Mouse (Mus musculus): ENCODE measurements around the gene Pik3c2b. TPM values are rescaled to one million over a fixed set of nuclear protein-coding genes. Genes with fewer than 3 reads are reported as not detected.

The Pik3c2b gene
- polyA plus RNA-seq, 1 experiment: 1.8 TPM

GRCm38 (mm10) chr1:133073327-133073856 is 27.9 kb downstream of the Pik3c2b start:
- Histone ChIP-seq H3K27me3 (ENCODE audit: control insufficient read depth, insufficient read depth, insufficient read length) (peaks cover 5% of the 10 kb centered on the region), H3ac (ENCODE audit: control insufficient read depth, insufficient read length) (no peak overlapping the region), H3K36me3 (ENCODE audit: control insufficient read depth, insufficient read depth) (no peaks in the 10 kb centered on the region), H3K79me2 (ENCODE audit: control insufficient read depth, insufficient read depth) (no peaks in the 10 kb centered on the region), H3K4me3 (no peak overlapping the region), H3K4me2 (ENCODE audit: low read depth) (no peak overlapping the region)
- TF ChIP-seq MYOG (IDR thresholded peaks at IDR 0.05; ENCODE audit: control insufficient read depth in 1 of 3, insufficient read depth in 1 of 3, insufficient read length in 2 of 3, low read depth in 2 of 3): no peak

DNA sequence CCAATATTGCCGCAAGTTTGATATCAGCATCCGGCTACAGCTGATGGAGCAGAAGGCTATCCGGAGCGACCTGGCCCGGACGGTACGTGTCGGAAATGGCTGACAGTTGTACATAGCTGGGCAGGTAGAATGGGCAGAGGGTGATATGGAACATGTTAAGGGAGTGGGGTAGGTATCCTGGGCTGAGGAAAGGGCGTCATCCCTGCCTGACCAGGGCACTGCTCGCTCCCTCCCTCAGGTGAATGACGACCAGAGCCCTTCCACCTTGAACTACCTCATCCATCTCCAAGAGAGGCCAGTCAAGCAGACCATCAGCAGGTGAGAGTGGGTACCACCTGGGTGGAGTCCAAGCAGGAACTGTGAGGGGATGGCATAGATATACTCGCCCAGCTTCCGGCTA is 29.1 kb downstream of the Pik3c2b start:
- no peaks in the 10 kb centered on the region for H3K79me2 ChIP-seq (ENCODE audit: control insufficient read depth, insufficient read depth)

GRCm38 (mm10) chr1:133075651-133076400 is 30.4 kb downstream of the Pik3c2b start:
- no peak for TF ChIP-seq MYOD1 (IDR thresholded peaks at IDR 0.05; ENCODE audit: control insufficient read depth in 1 of 3, insufficient read length in 2 of 3, low read depth in 2 of 3)
- TF ChIP-seq CEBPB (IDR thresholded peaks at IDR 0.05; ENCODE audit: insufficient read depth, poor library complexity, severe bottlenecking): no peak
- TF ChIP-seq MYOG (IDR thresholded peaks at IDR 0.05; ENCODE audit: control insufficient read depth in 1 of 3, insufficient read depth in 1 of 3, insufficient read length in 2 of 3, low read depth in 2 of 3): no peak
- no peak for TF ChIP-seq POLR2AphosphoS2 (IDR thresholded peaks at IDR 0.05; ENCODE audit: insufficient read length, low read depth)
- no peak for TF ChIP-seq SRF (IDR thresholded peaks at IDR 0.05; ENCODE audit: control insufficient read depth, insufficient read length, low read depth)
- no peak for TF ChIP-seq TCF3 (IDR thresholded peaks at IDR 0.05; ENCODE audit: insufficient read length, low read depth)
- TF ChIP-seq USF1 (IDR thresholded peaks at IDR 0.05; ENCODE audit: low read depth): no peak
- no peak for TF ChIP-seq E2F4 (IDR thresholded peaks at IDR 0.05; ENCODE audit: insufficient read depth)
- TF ChIP-seq REST (IDR thresholded peaks at IDR 0.05; ENCODE audit: insufficient read depth, insufficient read length): no peak
- no peak for TF ChIP-seq TCF12 (IDR thresholded peaks at IDR 0.05; ENCODE audit: insufficient read depth, poor library complexity, severe bottlenecking)
- no peaks in the 10 kb centered on the region for H3K79me2 ChIP-seq (ENCODE audit: control insufficient read depth, insufficient read depth)
- H3ac ChIP-seq (ENCODE audit: control insufficient read depth, insufficient read length): no peak overlapping the region
- no peak overlapping the region for H3K4me3 ChIP-seq
- no peak overlapping the region for H3K4me2 ChIP-seq (ENCODE audit: low read depth)
- peaks cover 7% of the 10 kb centered on the region for H3K27me3 ChIP-seq (ENCODE audit: control insufficient read depth, insufficient read depth, insufficient read length)
- H3K36me3 ChIP-seq (ENCODE audit: control insufficient read depth, insufficient read depth): no peaks in the 10 kb centered on the region

More for the DNA sequence above, 29.1 kb downstream of the Pik3c2b start:
- no peaks in the 10 kb centered on the region for H3K36me3 ChIP-seq (ENCODE audit: control insufficient read depth, insufficient read depth)
- no peak overlapping the region for H3K4me3 ChIP-seq
- H3ac ChIP-seq (ENCODE audit: control insufficient read depth, insufficient read length): no peak overlapping the region
- peaks cover 5% of the 10 kb centered on the region for H3K27me3 ChIP-seq (ENCODE audit: control insufficient read depth, insufficient read depth, insufficient read length)
- H3K4me2 ChIP-seq (ENCODE audit: low read depth): no peak overlapping the region
- no peak for TF ChIP-seq MYOG (IDR thresholded peaks at IDR 0.05; ENCODE audit: control insufficient read depth in 1 of 3, insufficient read depth in 1 of 3, insufficient read length in 2 of 3, low read depth in 2 of 3)
- no peak for TF ChIP-seq TCF12 (IDR thresholded peaks at IDR 0.05; ENCODE audit: insufficient read depth, poor library complexity, severe bottlenecking)
- no peak for TF ChIP-seq TCF3 (IDR thresholded peaks at IDR 0.05; ENCODE audit: insufficient read length, low read depth)
- no peak for TF ChIP-seq MYOD1 (IDR thresholded peaks at IDR 0.05; ENCODE audit: control insufficient read depth in 1 of 3, insufficient read length in 2 of 3, low read depth in 2 of 3)
- no peak for TF ChIP-seq SRF (IDR thresholded peaks at IDR 0.05; ENCODE audit: control insufficient read depth, insufficient read length, low read depth)
- no peak for TF ChIP-seq REST (IDR thresholded peaks at IDR 0.05; ENCODE audit: insufficient read depth, insufficient read length)

GRCm38 (mm10) chr1:133076681-133077514 is 31.4 kb downstream of the Pik3c2b start:
- H3K4me3 ChIP-seq: no peak overlapping the region
- H3K36me3 ChIP-seq (ENCODE audit: control insufficient read depth, insufficient read depth): no peaks in the 10 kb centered on the region
- no peak overlapping the region for H3ac ChIP-seq (ENCODE audit: control insufficient read depth, insufficient read length)
- no peaks in the 10 kb centered on the region for H3K79me2 ChIP-seq (ENCODE audit: control insufficient read depth, insufficient read depth)
- no peak for TF ChIP-seq CEBPB (IDR thresholded peaks at IDR 0.05; ENCODE audit: insufficient read depth, poor library complexity, severe bottlenecking)
- TF ChIP-seq MAX (IDR thresholded peaks at IDR 0.05; ENCODE audit: low read depth): no peak
- TF ChIP-seq TCF3 (IDR thresholded peaks at IDR 0.05; ENCODE audit: insufficient read length, low read depth): no peak
- TF ChIP-seq TCF12 (IDR thresholded peaks at IDR 0.05; ENCODE audit: insufficient read depth, poor library complexity, severe bottlenecking): no peak
- no peak for TF ChIP-seq SRF (IDR thresholded peaks at IDR 0.05; ENCODE audit: control insufficient read depth, insufficient read length, low read depth)
- TF ChIP-seq POLR2AphosphoS2 (IDR thresholded peaks at IDR 0.05; ENCODE audit: insufficient read length, low read depth): no peak
- no peak for TF ChIP-seq USF1 (IDR thresholded peaks at IDR 0.05; ENCODE audit: low read depth)
- no peak for TF ChIP-seq MYOD1 (IDR thresholded peaks at IDR 0.05; ENCODE audit: control insufficient read depth in 1 of 3, insufficient read length in 2 of 3, low read depth in 2 of 3)
- TF ChIP-seq MYOG (IDR thresholded peaks at IDR 0.05; ENCODE audit: control insufficient read depth in 1 of 3, insufficient read depth in 1 of 3, insufficient read length in 2 of 3, low read depth in 2 of 3): no peak
- TF ChIP-seq E2F4 (IDR thresholded peaks at IDR 0.05; ENCODE audit: insufficient read depth): no peak
- TF ChIP-seq POLR2A (IDR thresholded peaks at IDR 0.05; ENCODE audit: insufficient read length, low read depth): no peak
- TF ChIP-seq REST (IDR thresholded peaks at IDR 0.05; ENCODE audit: insufficient read depth, insufficient read length): no peak
- H3K4me2 ChIP-seq (ENCODE audit: low read depth): no peak overlapping the region
- peaks cover 9% of the 10 kb centered on the region for H3K27me3 ChIP-seq (ENCODE audit: control insufficient read depth, insufficient read depth, insufficient read length)

All from myocyte (in vitro differentiated cells).